Mouse (Mus musculus) subcutaneous adipose tissue, adult 2 months (tissue): ENCODE data around the gene Kcnip1. TPM values are rescaled to one million over a fixed set of nuclear protein-coding genes. Genes with fewer than 3 reads are reported as not detected.

ENCODE experiments used
- polyA plus RNA-seq: library from polyadenylated mRNA; depleted of rRNA; stranded (reverse); fragments of >200 nt; gene quantifications from 2 replicates; pipeline ENCODE4 v1.2.3, GENCODE M21; 2012; ENCODE audit warnings: low replicate concordance; rRNA removed

The Kcnip1 gene
- 9.7 TPM in 1 of 2 replicates, not detected in the other for polyA plus RNA-seq

GRCm38 (mm10) chr11:33992938-33993337 lies at the start of gene Kcnip1:
Kcnip1 (minus strand) TSS chr11:33993152.

GRCm38 (mm10) chr11:33962688-33963407 lies 30.1 kb downstream of the Kcnip1 start, which contains the start of gene Kcnmb1:
Kcnmb1 (plus strand) TSS chr11:33963013.

GRCm38 (mm10) chr11:33598986-33599385 lies 394.0 kb downstream of the Kcnip1 start, which contains the start of gene D130052B06Rik:
D130052B06Rik (plus strand) TSS chr11:33599302.

Other genes starting within 250 kb of the Kcnip1 start
- 1.1 and 8.6 TPM in 2 replicates for gene Kcnmb1, start 30.1 kb downstream of the Kcnip1 start, polyA plus RNA-seq
- gene Lcp2, start 53.8 kb upstream of the Kcnip1 start, polyA plus RNA-seq, result 4.9 and 8.6 TPM in 2 replicates
- gene 4930469K13Rik, start 105.4 kb upstream of the Kcnip1 start, polyA plus RNA-seq, result 0.33 TPM in 1 of 2 replicates, not detected in the other
- gene Foxi1, start 214.9 kb upstream of the Kcnip1 start, polyA plus RNA-seq, result 0.06 TPM in 1 of 2 replicates, not detected in the other